Mouse (Mus musculus) heart, embryonic 12.5 days (tissue): Measurements from ENCODE around the gene Arv1. TPM values are rescaled to one million over a fixed set of nuclear protein-coding genes. Genes with fewer than 3 reads are reported as not detected.

Experiments
- ATAC-seq: fragments of 200-750 bp; cut with Nextera tagmentation; 2 replicates; pipeline ENCODE4 v1.8.0; 2017; ENCODE audit warnings: moderate TSS enrichment, moderate library complexity; ENCODE audit not compliant: insufficient number of reproducible peaks, low FRiP score
- H3K27ac ChIP-seq: fragments of 300-500 bp; sonication (generic); 2 replicates; pipeline ENCODE4 v1.5.1; 2016; ENCODE audit warnings: mild to moderate bottlenecking, moderate library complexity; ENCODE audit not compliant: poor library complexity, severe bottlenecking
- H3K27me3 ChIP-seq: fragments of 300-500 bp; sonication (generic); replicated peaks from 2 replicates; pipeline ENCODE4 v1.6.1; 2016; ENCODE audit warnings: mild to moderate bottlenecking, moderate library complexity
- H3K36me3 ChIP-seq: fragments of 300-500 bp; sonication (generic); 2 replicates; pipeline ENCODE4 v1.6.1; 2016; ENCODE audit warnings: mild to moderate bottlenecking, moderate library complexity
- H3K4me1 ChIP-seq: fragments of 300-500 bp; sonication (generic); replicated peaks from 2 replicates; pipeline ENCODE4 v1.6.1; 2016; ENCODE audit warnings: mild to moderate bottlenecking
- H3K4me2 ChIP-seq: fragments of 300-500 bp; sonication (generic); 2 replicates; pipeline ENCODE4 v1.6.1; 2016; ENCODE audit warnings: mild to moderate bottlenecking, moderate library complexity
- H3K4me3 ChIP-seq: fragments of 300-500 bp; sonication (generic); 2 replicates; pipeline ENCODE4 v1.5.1; 2016; ENCODE audit warnings: mild to moderate bottlenecking
- H3K9ac ChIP-seq: fragments of 300-500 bp; sonication (generic); 2 replicates; pipeline ENCODE4 v1.6.1; 2016; ENCODE audit warnings: mild to moderate bottlenecking, moderate library complexity
- H3K9me3 ChIP-seq: fragments of 300-500 bp; sonication (generic); replicated peaks from 2 replicates; pipeline ENCODE4 v1.6.1; 2016; ENCODE audit warnings: mild to moderate bottlenecking, moderate library complexity
- WGBS: fragments of 180-500 bp; shearing (Covaris S2); methylation state at CpG from one replicate; pipeline ENCODE4 v1.1.7; 2016; 5-methylcytosine and 5-hydroxymethylcytosine counted together
- polyA plus RNA-seq: library from polyadenylated mRNA; unstranded; fragments of >200 nt; fragmentation: Nextera tagmentation; extraction: Ambion mirVana; gene quantifications from 2 replicates; pipeline ENCODE4 v1.2.1, GENCODE M21; 2016

Gene Arv1
- polyA plus RNA-seq, 1 experiment from 2014 or later: 21.3 TPM

DNA sequence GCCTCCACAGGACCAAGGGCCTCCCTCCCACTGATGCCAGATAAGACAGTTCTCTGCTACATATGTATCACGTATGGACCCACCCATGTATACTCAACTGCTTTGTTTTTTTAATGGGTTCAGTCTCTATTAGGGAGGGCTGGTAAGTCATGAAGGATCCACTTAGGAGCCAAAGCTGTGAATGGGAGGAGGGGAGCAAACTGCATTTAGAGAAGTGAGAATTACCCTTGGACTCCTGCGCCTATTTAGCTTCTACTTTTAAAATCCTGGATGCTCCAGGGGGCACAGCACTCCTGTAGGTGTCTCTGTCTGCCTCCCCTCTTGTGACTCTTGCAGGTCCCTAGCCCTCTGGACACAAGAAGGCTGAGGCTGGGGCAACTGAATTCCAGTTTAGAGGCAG is 34.2 kb downstream of the Arv1 start:
- Histone ChIP-seq H3K4me2 (no peak overlapping the region), H3K9ac (no peak overlapping the region), H3K27ac (no peak overlapping the region), H3K27me3 (peaks cover 29% of the 10 kb centered on the region), H3K36me3 (no peaks in the 10 kb centered on the region), H3K4me1 (peaks cover 19% of the 10 kb centered on the region), H3K9me3 (no peaks in the 10 kb centered on the region), H3K4me3 (no peak overlapping the region)
- 49% methylated on average over 2 of the region's 2 CpGs for WGBS
- ATAC-seq: no peak

DNA sequence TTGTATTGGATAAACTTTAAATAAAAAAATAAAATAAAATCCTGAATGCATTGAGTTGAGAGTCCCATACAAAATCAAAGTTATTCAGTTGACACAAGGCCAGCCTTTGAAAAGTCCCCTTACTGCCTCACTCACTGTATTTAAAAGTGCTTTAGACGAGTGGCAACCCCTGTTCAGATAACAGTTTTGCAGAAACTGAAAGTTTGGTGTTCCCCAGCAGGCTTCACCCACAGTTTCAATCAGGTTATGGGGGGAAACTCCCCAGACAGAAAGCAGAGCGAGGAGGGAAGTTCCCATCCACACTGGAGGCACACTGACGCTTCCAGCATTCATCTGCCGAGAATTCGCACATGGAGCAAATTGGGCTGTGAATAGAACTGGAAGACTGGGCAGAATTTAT is 34.7 kb downstream of the Arv1 start:
- Histone ChIP-seq H3K9me3 (no peaks in the 10 kb centered on the region), H3K4me2 (no peak overlapping the region), H3K27me3 (peaks cover 24% of the 10 kb centered on the region), H3K4me3 (no peak overlapping the region), H3K27ac (no peak overlapping the region), H3K4me1 (peaks cover 16% of the 10 kb centered on the region), H3K9ac (no peak overlapping the region), H3K36me3 (no peaks in the 10 kb centered on the region)
- ATAC-seq: no peak
- WGBS: 58% methylated on average over 5 of the region's 5 CpGs

DNA sequence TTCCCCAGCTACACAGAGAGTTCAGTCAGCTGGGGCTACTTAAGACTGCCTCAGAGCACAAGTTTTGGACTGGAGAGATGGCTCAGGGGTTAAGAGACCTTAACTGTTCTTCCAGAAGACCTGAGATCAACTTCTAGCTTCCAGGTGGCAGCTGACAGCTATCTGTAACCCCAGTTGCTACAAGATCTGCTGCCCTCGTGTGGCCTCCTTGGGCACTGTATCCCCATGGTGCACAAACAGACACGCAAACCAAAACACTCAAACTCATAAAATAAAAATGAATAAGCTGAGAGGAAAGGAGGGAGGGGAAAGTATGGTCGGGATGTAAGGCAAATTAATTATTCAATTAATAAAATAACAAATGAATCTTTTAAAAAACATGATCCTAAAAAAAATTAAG is 36.6 kb downstream of the Arv1 start:
- H3K36me3 ChIP-seq: no peaks in the 10 kb centered on the region
- H3K9ac ChIP-seq: no peak overlapping the region
- H3K9me3 ChIP-seq: no peaks in the 10 kb centered on the region
- H3K4me2 ChIP-seq: no peak overlapping the region
- H3K4me1 ChIP-seq: peaks cover 8% of the 10 kb centered on the region
- WGBS: 40% methylated on average over 3 of the region's 3 CpGs
- H3K27me3 ChIP-seq: 0 out of 2 replicates have a peak, but pooled peaks cover 6% of the 10 kb centered on the region
- no peak for ATAC-seq
- H3K27ac ChIP-seq: no peak overlapping the region
- H3K4me3 ChIP-seq: no peak overlapping the region

DNA sequence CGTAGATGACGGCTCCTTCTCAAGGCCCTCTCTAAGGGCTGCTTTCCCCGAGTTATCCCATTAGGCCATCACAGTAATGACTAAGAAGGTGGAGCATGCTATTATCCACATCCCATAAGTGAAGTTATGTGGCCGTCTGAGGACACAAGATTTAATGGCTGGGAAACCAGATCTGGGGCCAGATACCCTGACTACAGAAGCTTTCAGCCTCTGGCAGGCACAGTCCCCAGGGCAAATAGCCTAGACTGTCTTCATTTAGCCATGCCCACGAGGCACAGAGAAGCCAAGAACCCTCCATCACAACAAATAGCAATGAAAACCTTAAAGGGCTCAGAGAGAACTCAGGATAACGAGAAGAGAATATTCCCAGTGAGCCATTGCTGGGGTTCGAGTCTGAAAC is 41.1 kb downstream of the Arv1 start:
- H3K9me3 ChIP-seq: no peaks in the 10 kb centered on the region
- ATAC-seq: no peak
- H3K9ac ChIP-seq: no peak overlapping the region
- H3K4me3 ChIP-seq: no peak overlapping the region
- 0 out of 2 replicates have a peak, but pooled peaks cover 3% of the 10 kb centered on the region for H3K27me3 ChIP-seq
- H3K4me1 ChIP-seq: no peaks in the 10 kb centered on the region
- no peak overlapping the region for H3K27ac ChIP-seq
- WGBS: 71% methylated on average over 7 of the region's 7 CpGs
- no peak overlapping the region for H3K4me2 ChIP-seq
- H3K36me3 ChIP-seq: no peaks in the 10 kb centered on the region

DNA sequence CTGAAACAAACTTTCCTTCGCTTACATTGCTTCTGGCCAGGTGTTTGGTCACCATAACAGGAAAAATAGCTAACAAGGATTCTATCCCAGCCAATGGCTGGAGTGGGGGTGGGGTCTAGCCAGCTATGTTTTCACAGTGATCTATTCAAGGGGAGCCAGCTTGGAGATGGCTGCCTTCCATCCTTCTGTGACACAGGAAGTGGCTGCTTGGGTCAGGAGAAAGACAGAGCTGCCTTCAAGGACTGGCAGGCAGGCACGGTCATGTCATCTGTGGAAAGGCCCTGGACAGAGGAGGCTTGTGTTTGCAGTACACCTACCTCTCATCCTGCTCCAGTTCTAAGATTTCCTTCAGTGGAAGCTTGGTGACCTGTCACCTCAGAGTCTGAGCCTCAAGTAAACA is 50.5 kb downstream of the Arv1 start:
- 47% methylated on average over 2 of the region's 2 CpGs for WGBS
- no peak for ATAC-seq

DNA sequence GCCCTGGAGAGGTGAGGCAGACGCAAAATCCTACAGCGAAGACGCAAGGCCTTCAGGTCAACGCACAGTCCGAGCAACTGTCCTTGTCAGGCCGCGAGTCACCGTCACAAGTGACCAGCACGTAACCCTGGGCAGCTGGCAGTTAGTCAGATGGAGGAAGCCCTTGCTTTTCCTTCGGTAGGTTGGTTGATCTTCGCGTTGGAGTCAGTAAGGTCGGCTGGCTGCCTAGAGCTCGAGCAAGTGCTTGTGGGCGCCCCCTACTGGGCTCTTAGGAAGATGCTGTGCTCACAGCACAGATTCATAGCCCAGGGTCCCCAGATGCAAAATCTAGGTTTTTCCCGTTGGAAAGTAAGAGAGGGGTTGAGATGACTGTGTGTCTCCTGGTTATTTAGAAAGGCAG is 53.8 kb downstream of the Arv1 start:
- peaks cover 27% of the 10 kb centered on the region for H3K4me1 ChIP-seq
- no peaks in the 10 kb centered on the region for H3K36me3 ChIP-seq
- 15% methylated on average over 16 of the region's 16 CpGs for WGBS
- ATAC-seq: no peak
- peak overlapping the region; percentile 55 for H3K4me2 ChIP-seq
- H3K9me3 ChIP-seq: no peaks in the 10 kb centered on the region
- no peak overlapping the region; the same call in 1 of the 2 replicates for H3K4me3 ChIP-seq
- no peak overlapping the region for H3K27ac ChIP-seq
- H3K27me3 ChIP-seq: peaks cover 6% of the 10 kb centered on the region; the same call in 1 of the 2 replicates
- H3K9ac ChIP-seq: no peak overlapping the region

More for the DNA sequence above, 50.5 kb downstream of the Arv1 start:
- H3K27ac ChIP-seq: 0 out of 2 replicates have a peak overlapping the region, but pooled peaks have one; percentile 2
- H3K27me3 ChIP-seq: peaks cover 6% of the 10 kb centered on the region; the same call in 1 of the 2 replicates
- H3K9ac ChIP-seq: no peak overlapping the region
- no peaks in the 10 kb centered on the region for H3K9me3 ChIP-seq
- H3K4me1 ChIP-seq: peaks cover 16% of the 10 kb centered on the region
- H3K36me3 ChIP-seq: no peaks in the 10 kb centered on the region
- H3K4me2 ChIP-seq: no peak overlapping the region
- H3K4me3 ChIP-seq: no peak overlapping the region

DNA sequence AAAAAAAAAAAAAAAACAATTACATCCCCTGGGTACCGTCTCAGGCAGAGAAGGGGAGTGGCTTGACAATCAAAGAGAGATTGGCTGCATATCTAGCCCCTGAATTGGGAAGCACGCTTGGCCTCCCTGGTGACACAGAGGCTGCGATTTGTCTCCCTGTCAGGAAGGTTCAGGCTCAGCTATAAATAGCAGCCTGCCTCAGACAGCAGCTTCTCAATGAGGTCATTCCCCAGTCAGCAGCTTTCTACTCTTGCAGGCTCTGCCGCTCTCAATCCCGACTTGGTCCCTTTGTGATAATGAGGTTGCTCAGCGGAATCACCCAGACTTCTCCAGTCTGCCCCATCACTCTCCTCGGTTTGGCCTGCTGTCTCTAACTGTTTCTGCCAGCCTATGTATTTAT is 58.3 kb downstream of the Arv1 start:
- H3K4me1 ChIP-seq: peaks cover 29% of the 10 kb centered on the region
- H3K27ac ChIP-seq: peak overlapping the region; percentile 92
- WGBS: 6% methylated on average over 7 of the region's 7 CpGs
- H3K4me2 ChIP-seq: peak overlapping the region; percentile 37
- H3K9ac ChIP-seq: peak overlapping the region; percentile 52; the same call in 1 of the 2 replicates
- H3K9me3 ChIP-seq: no peaks in the 10 kb centered on the region
- ATAC-seq: peak; percentile 77
- H3K27me3 ChIP-seq: peaks cover 6% of the 10 kb centered on the region; the same call in 1 of the 2 replicates
- H3K4me3 ChIP-seq: no peak overlapping the region
- no peaks in the 10 kb centered on the region for H3K36me3 ChIP-seq

DNA sequence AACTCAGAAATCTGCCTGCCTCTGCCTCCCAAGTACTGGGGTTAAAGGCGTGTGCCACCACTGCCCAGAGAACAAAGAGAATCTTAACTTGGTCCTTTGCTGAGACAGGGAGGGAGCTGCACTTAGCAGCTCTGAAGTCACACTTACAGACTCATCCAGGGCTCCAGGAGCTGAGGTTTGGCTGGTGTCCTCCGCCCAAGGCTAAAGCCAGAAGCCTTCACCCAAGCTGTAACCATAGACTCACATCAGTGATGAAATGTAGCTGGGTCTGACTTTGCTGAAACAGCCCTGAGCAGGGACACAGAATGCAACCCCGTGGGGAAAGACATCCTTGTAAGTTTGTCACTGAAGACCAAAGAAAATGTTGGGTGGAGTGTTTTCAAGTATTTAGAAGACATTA is 60.5 kb downstream of the Arv1 start:
- 75% methylated on average over 3 of the region's 3 CpGs for WGBS
- H3K36me3 ChIP-seq: no peaks in the 10 kb centered on the region
- no peak overlapping the region for H3K9ac ChIP-seq
- H3K4me2 ChIP-seq: no peak overlapping the region
- no peak for ATAC-seq
- H3K27me3 ChIP-seq: no peaks in the 10 kb centered on the region
- H3K4me3 ChIP-seq: no peak overlapping the region
- H3K4me1 ChIP-seq: peaks cover 35% of the 10 kb centered on the region
- H3K9me3 ChIP-seq: no peaks in the 10 kb centered on the region
- no peak overlapping the region for H3K27ac ChIP-seq

DNA sequence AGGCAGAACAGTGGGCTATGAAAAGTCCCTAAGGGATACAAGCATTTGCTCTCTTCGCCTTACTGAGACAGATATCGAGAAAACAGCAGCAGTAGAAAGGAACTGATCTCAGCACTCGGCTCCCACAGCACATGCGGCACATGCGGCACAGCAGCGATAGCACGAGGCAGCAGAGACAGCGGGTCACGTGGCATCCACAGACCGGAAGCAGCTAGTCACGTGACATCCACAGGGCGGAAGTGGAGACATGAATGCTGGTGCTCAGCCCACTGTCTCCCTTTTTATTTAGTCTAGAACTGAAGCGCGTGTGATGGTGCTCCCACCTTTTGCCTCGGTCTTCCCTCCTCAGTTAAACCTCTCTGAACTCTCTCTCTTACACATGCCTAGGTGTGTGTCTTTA is 61.3 kb downstream of the Arv1 start:
- Histone ChIP-seq H3K9me3 (no peaks in the 10 kb centered on the region), H3K27ac (no peak overlapping the region), H3K27me3 (no peaks in the 10 kb centered on the region), H3K4me2 (no peak overlapping the region), H3K4me3 (no peak overlapping the region), H3K9ac (no peak overlapping the region), H3K36me3 (no peaks in the 10 kb centered on the region), H3K4me1 (peaks cover 35% of the 10 kb centered on the region)
- 77% methylated on average over 15 of the region's 15 CpGs for WGBS
- ATAC-seq: no peak

Other genes starting within 250 kb of the Arv1 start
- gene Cog2, start 201.4 kb upstream of the Arv1 start, polyA plus RNA-seq: 27.0 and 30.1 TPM in 2 replicates
- 0.43 and 0.71 TPM in 2 replicates for gene Agt, start 152.4 kb upstream of the Arv1 start, polyA plus RNA-seq
- 0.08 and 0.34 TPM in 2 replicates for gene Capn9, start 146.0 kb upstream of the Arv1 start, polyA plus RNA-seq
- gene 2310022B05Rik, start 58.8 kb upstream of the Arv1 start, polyA plus RNA-seq: 49.1 and 52.5 TPM in 2 replicates
- gene Ttc13, start 156 bp upstream of the Arv1 start, polyA plus RNA-seq: 42.8 and 43.3 TPM in 2 replicates
- gene Fam89a, start 29.7 kb downstream of the Arv1 start, polyA plus RNA-seq: 2.6 and 2.8 TPM in 2 replicates
- gene Trim67, start 71.0 kb downstream of the Arv1 start, polyA plus RNA-seq: 0.24 and 0.33 TPM in 2 replicates
- gene Gnpat, start 140.9 kb downstream of the Arv1 start, polyA plus RNA-seq: 109 and 116 TPM in 2 replicates
- gene 2810004N23Rik, start 141.0 kb downstream of the Arv1 start, polyA plus RNA-seq: 57.1 and 59.4 TPM in 2 replicates
- gene Exoc8, start 175.6 kb downstream of the Arv1 start, polyA plus RNA-seq: 10.1 and 10.3 TPM in 2 replicates
- gene Sprtn, start 175.7 kb downstream of the Arv1 start, polyA plus RNA-seq: 10.4 and 10.9 TPM in 2 replicates
- 16.5 and 18.6 TPM in 2 replicates for gene Egln1, start 227.2 kb downstream of the Arv1 start, polyA plus RNA-seq